Mouse (Mus musculus) inflammation-experienced regulatory T-cells (primary cell): Measurements from ENCODE around the gene Get4. TPM values are rescaled to one million over a fixed set of nuclear protein-coding genes. Genes with fewer than 3 reads are reported as not detected.

Experiments
- polyA plus RNA-seq, 2 experiments: library from polyadenylated mRNA; unstranded; fragments of 100-300 nt; shearing (Covaris generic); gene quantifications; one replicate each; pipeline ENCODE4 v1.2.1; 2017

The Get4 gene
- 100 to 1,000 TPM; 115 to 128 TPM for polyA plus RNA-seq

GRCm38 (mm10) chr5:139252081-139252909 lies at the start of gene Get4:
TSS of gene Get4 (plus strand) at chr5:139252324.

Other genes with a start within 250 kb of the Get4 start
- 1 to 10 TPM in 1 of 2 experiments, under 1 TPM in 1; 0.89 to 4.0 TPM for gene Prkar1b, start 102.3 kb upstream of the Get4 start, polyA plus RNA-seq
- 10 to 100 TPM; 20.3 to 20.6 TPM for gene Dnaaf5, start 102.1 kb upstream of the Get4 start, polyA plus RNA-seq
- 10 to 100 TPM; 42.7 to 43.8 TPM for gene Sun1, start 51.7 kb upstream of the Get4 start, polyA plus RNA-seq
- 10 to 100 TPM in 1 of 2 experiments, 1 to 10 TPM in 1; 6.1 to 36.7 TPM for gene Adap1, start 73.3 kb downstream of the Get4 start, polyA plus RNA-seq
- 10 to 100 TPM; 49.9 to 57.1 TPM for gene Cox19, start 99.1 kb downstream of the Get4 start, polyA plus RNA-seq
- not detected for gene Cyp2w1, start 100.3 kb downstream of the Get4 start, polyA plus RNA-seq
- 10 to 100 TPM; 10.7 to 11.7 TPM for gene Gpr146, start 125.4 kb downstream of the Get4 start, polyA plus RNA-seq
- gene C130050O18Rik, start 153.0 kb downstream of the Get4 start, polyA plus RNA-seq: under 1 TPM; 0.27 to 0.61 TPM
- not detected for gene Gper1, start 170.8 kb downstream of the Get4 start, polyA plus RNA-seq
- gene 3110082I17Rik, start 208.2 kb downstream of the Get4 start, polyA plus RNA-seq: 1 to 10 TPM; 4.7 to 7.7 TPM
- 10 to 100 TPM; 10.9 to 17.2 TPM for gene Zfand2a, start 232.2 kb downstream of the Get4 start, polyA plus RNA-seq